12 mouse cellular contexts compared by ENCODE assay signal in genomic region chr2:4299593-4299992, GRCm38 (mm10).
DNase-seq lines count a peak whose midpoint lies in the region; ATAC-seq lines count a peak whose summit lies in the region.
"Had no signal": no experiment of that assay in that cellular context is flagged by ENCODE, and none has a peak within 500 bp of the region (broad histone marks: within the 10 kb centered on the region; RNA-seq: fewer than 3 reads in every experiment).

No protein-coding gene starts in this region.

- ATAC-seq in hindbrain, embryonic 16.5 days, result no peak
- ATAC-seq in embryonic facial prominence, embryonic 11.5 days (replicated peaks; ENCODE audit: insufficient number of reproducible peaks, low FRiP score, low TSS enrichment, low read depth), result no peak
- ATAC-seq in hindbrain, embryonic 14.5 days (ENCODE audit: low FRiP score), result no peak
- ATAC-seq in midbrain, embryonic 16.5 days, result no peak

- H3K27me3 ChIP-seq in hindbrain, embryonic 10.5 days (ENCODE audit: insufficient read depth, poor library complexity, severe bottlenecking), result no peaks in the 10 kb centered on the region
- no peaks in the 10 kb centered on the region for H3K27me3 ChIP-seq in hindbrain, embryonic 16.5 days (replicated peaks; ENCODE audit: control insufficient read depth, insufficient read depth, low read length)
- H3K27me3 ChIP-seq in embryonic facial prominence, embryonic 11.5 days (ENCODE audit: control insufficient read depth, insufficient read depth, low read length), result no peaks in the 10 kb centered on the region
- no peaks in the 10 kb centered on the region for H3K27me3 ChIP-seq in hindbrain, embryonic 14.5 days (ENCODE audit: control insufficient read depth, insufficient read depth, low read length)
- no peaks in the 10 kb centered on the region for H3K27me3 ChIP-seq in midbrain, embryonic 16.5 days (ENCODE audit: control insufficient read depth, insufficient read depth, low read depth, low read length)
- H3K27me3 ChIP-seq: midbrain, embryonic 12.5 days had no signal

- DNase-seq in hindbrain, embryonic 10.5 days (ENCODE audit: low spot score), result no peak
- DNase-seq in embryonic facial prominence, embryonic 11.5 days (ENCODE audit: low spot score), result peak; percentile 23
- DNase-seq in hindbrain, embryonic 14.5 days (ENCODE audit: low spot score), result no peak
- DNase-seq in cerebellum, adult 18-20 months, result no peak
- DNase-seq in adrenal gland, adult (ENCODE audit: inconsistent age in 2 of 2, low spot score in 1 of 2), result no peak
- DNase-seq: adrenal gland, postnatal 36 days; cerebellum, adult 9-11 months; left cerebral cortex, postnatal 4 days; right cerebral cortex, postnatal 4 days had no signal

- 59% methylated on average over 12 of the region's 12 CpGs for WGBS in hindbrain, embryonic 10.5 days
- 59% methylated on average over 12 of the region's 12 CpGs for WGBS in hindbrain, embryonic 16.5 days
- 37% methylated on average over 12 of the region's 12 CpGs for whole genome bisulfite sequencing in embryonic facial prominence, embryonic 11.5 days
- 66% methylated on average over 12 of the region's 12 CpGs for WGBS in hindbrain, embryonic 14.5 days
- WGBS in midbrain, embryonic 16.5 days, result 66% methylated on average over 12 of the region's 12 CpGs

- H3K36me3 ChIP-seq in hindbrain, embryonic 10.5 days, result no peaks in the 10 kb centered on the region
- H3K36me3 ChIP-seq in hindbrain, embryonic 16.5 days (ENCODE audit: control insufficient read depth, insufficient read depth, low read length), result no peaks in the 10 kb centered on the region
- H3K36me3 ChIP-seq in embryonic facial prominence, embryonic 11.5 days (replicated peaks; ENCODE audit: control insufficient read depth, insufficient read depth, low read depth, low read length), result no peaks in the 10 kb centered on the region
- H3K36me3 ChIP-seq in hindbrain, embryonic 14.5 days (replicated peaks; ENCODE audit: control insufficient read depth, insufficient read depth), result no peaks in the 10 kb centered on the region
- no peaks in the 10 kb centered on the region for H3K36me3 ChIP-seq in midbrain, embryonic 16.5 days (ENCODE audit: control insufficient read depth, insufficient read depth, low read length)
- H3K36me3 ChIP-seq: midbrain, embryonic 12.5 days had no signal

- H3K4me2 ChIP-seq in hindbrain, embryonic 16.5 days (ENCODE audit: low read length), result no peak overlapping the region
- H3K4me2 ChIP-seq in embryonic facial prominence, embryonic 11.5 days (ENCODE audit: low read depth, low read length), result peak overlapping the region; percentile 7
- peak overlapping the region; percentile 50; the same call in 1 of the 2 replicates for H3K4me2 ChIP-seq in hindbrain, embryonic 14.5 days (replicated peaks)
- 0 out of 2 replicates have a peak overlapping the region, but pooled peaks have one; percentile 18 for H3K4me2 ChIP-seq in midbrain, embryonic 16.5 days (ENCODE audit: low read length)

- no peak overlapping the region for H3K9ac ChIP-seq in hindbrain, embryonic 16.5 days (ENCODE audit: low read depth, low read length)
- peak overlapping the region; percentile 37 for H3K9ac ChIP-seq in embryonic facial prominence, embryonic 11.5 days (replicated peaks; ENCODE audit: low read length)
- H3K9ac ChIP-seq in hindbrain, embryonic 14.5 days, result no peak overlapping the region
- H3K9ac ChIP-seq in midbrain, embryonic 16.5 days (ENCODE audit: low read depth, low read length), result no peak overlapping the region
- H3K9ac ChIP-seq: midbrain, embryonic 12.5 days had no signal

- H3K4me1 ChIP-seq in hindbrain, embryonic 10.5 days (replicated peaks), result peaks cover 59% of the 10 kb centered on the region
- H3K4me1 ChIP-seq in hindbrain, embryonic 16.5 days (ENCODE audit: control insufficient read depth, insufficient read depth, low read depth, low read length), result peaks cover 24% of the 10 kb centered on the region
- no peaks in the 10 kb centered on the region; the same call in 1 of the 2 replicates for H3K4me1 ChIP-seq in embryonic facial prominence, embryonic 11.5 days (ENCODE audit: control insufficient read depth, insufficient read depth, low read length)
- peaks cover 35% of the 10 kb centered on the region for H3K4me1 ChIP-seq in hindbrain, embryonic 14.5 days (replicated peaks; ENCODE audit: control insufficient read depth, insufficient read depth, low read length)
- peaks cover 27% of the 10 kb centered on the region for H3K4me1 ChIP-seq in midbrain, embryonic 16.5 days (ENCODE audit: control insufficient read depth, insufficient read depth, low read length)

- H3K4me3 ChIP-seq in hindbrain, embryonic 10.5 days, result no peak overlapping the region
- H3K4me3 ChIP-seq in hindbrain, embryonic 16.5 days (ENCODE audit: low read length), result no peak overlapping the region
- H3K4me3 ChIP-seq in embryonic facial prominence, embryonic 11.5 days (ENCODE audit: low read depth, low read length), result no peak overlapping the region; the same call in 1 of the 2 replicates
- H3K4me3 ChIP-seq in hindbrain, embryonic 14.5 days (replicated peaks; ENCODE audit: low read length), result no peak overlapping the region
- no peak overlapping the region for H3K4me3 ChIP-seq in midbrain, embryonic 16.5 days (ENCODE audit: low read depth, low read length)
- H3K4me3 ChIP-seq: midbrain, embryonic 12.5 days had no signal

- no peaks in the 10 kb centered on the region for H3K9me3 ChIP-seq in hindbrain, embryonic 10.5 days
- H3K9me3 ChIP-seq in hindbrain, embryonic 16.5 days (ENCODE audit: control insufficient read depth, low read length), result no peaks in the 10 kb centered on the region
- H3K9me3 ChIP-seq in embryonic facial prominence, embryonic 11.5 days (replicated peaks; ENCODE audit: control insufficient read depth, low read length), result no peaks in the 10 kb centered on the region
- H3K9me3 ChIP-seq in hindbrain, embryonic 14.5 days (ENCODE audit: control insufficient read depth, low read length), result no peaks in the 10 kb centered on the region
- H3K9me3 ChIP-seq in midbrain, embryonic 16.5 days (replicated peaks; ENCODE audit: control insufficient read depth, low read length, poor library complexity, severe bottlenecking), result no peaks in the 10 kb centered on the region
- H3K9me3 ChIP-seq: midbrain, embryonic 12.5 days had no signal

- peak overlapping the region; percentile 85 for H3K27ac ChIP-seq in hindbrain, embryonic 10.5 days
- H3K27ac ChIP-seq in hindbrain, embryonic 16.5 days (ENCODE audit: low read depth, low read length), result no peak overlapping the region
- peak overlapping the region; percentile 93 for H3K27ac ChIP-seq in embryonic facial prominence, embryonic 11.5 days (replicated peaks; ENCODE audit: low read depth, low read length)
- no peak overlapping the region for H3K27ac ChIP-seq in hindbrain, embryonic 14.5 days
- H3K27ac ChIP-seq in midbrain, embryonic 16.5 days (ENCODE audit: low read length), result no peak overlapping the region

Comparison
In these comparisons a context has a peak if more than half of its experiments do, and no peak if none do; other contexts are left out.
1. H3K27ac ChIP-seq: peak in hindbrain, embryonic 10.5 days (single experiment) and embryonic facial prominence, embryonic 11.5 days (single experiment); none in hindbrain, embryonic 16.5 days (single experiment), hindbrain, embryonic 14.5 days (single experiment) and midbrain, embryonic 16.5 days (single experiment).